Mouse (Mus musculus): ENCODE results near the gene Vps35l.

The Vps35l gene

GRCm38 (mm10) chr7:118744766-118745165, 4.7 kb downstream of the Vps35l start:
- Histone ChIP-seq H3K9me3 (ENCODE audit: low read length) (no peaks in the 10 kb centered on the region), H3K4me3 (replicated peaks; ENCODE audit: low read length) (no peak overlapping the region), H3K27me3 (ENCODE audit: insufficient read depth, low read length) (no peaks in the 10 kb centered on the region), H3K36me3 (ENCODE audit: insufficient read depth, low read length) (peaks cover 42% of the 10 kb centered on the region), H3K4me1 (replicated peaks; ENCODE audit: low read depth, low read length) (peaks cover 37% of the 10 kb centered on the region)
- TF ChIP-seq NANOG (IDR thresholded peaks at IDR 0.05; ENCODE audit: borderline replicate concordance, low read length): no peak
- no peak for TF ChIP-seq POU5F1 (IDR thresholded peaks at IDR 0.05; ENCODE audit: borderline replicate concordance, low read length)
- no peak for TF ChIP-seq CTCF (conservative IDR thresholded peaks at IDR 0.05; ENCODE audit: low read length)

GRCm38 (mm10) chr7:118747891-118748672, 8.1 kb downstream of the Vps35l start:
- H3K27me3 ChIP-seq (ENCODE audit: insufficient read depth, low read length): no peaks in the 10 kb centered on the region
- TF ChIP-seq POU5F1 (IDR thresholded peaks at IDR 0.05; ENCODE audit: borderline replicate concordance, low read length): no peak
- H3K9me3 ChIP-seq (ENCODE audit: low read length): no peaks in the 10 kb centered on the region
- H3K4me1 ChIP-seq (replicated peaks; ENCODE audit: low read depth, low read length): peaks cover 32% of the 10 kb centered on the region
- peaks cover 70% of the 10 kb centered on the region for H3K36me3 ChIP-seq (ENCODE audit: insufficient read depth, low read length)
- no peak overlapping the region for H3K4me3 ChIP-seq (replicated peaks; ENCODE audit: low read length)

DNA sequence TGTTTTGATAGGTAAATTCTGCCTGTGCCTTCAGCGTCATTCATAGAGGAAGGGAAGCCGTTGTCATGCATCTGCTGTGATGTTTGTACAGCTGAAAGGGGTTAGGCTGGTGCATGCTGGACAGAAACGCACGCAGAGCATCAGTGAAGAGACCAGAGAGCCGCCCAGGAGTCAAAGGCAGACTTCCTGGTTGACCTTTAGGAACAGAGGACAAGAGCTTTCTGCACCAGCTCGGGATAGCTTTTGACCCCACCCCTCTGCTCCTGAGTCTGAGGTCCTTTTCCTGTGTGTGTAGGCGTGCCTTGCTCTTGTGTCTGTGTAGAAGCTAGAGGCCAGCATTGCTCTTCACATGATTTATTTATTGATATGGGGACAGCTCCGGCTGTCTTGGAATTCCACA, 9.7 kb downstream of the Vps35l start:
- no peak for TF ChIP-seq NANOG (IDR thresholded peaks at IDR 0.05; ENCODE audit: borderline replicate concordance, low read length)
- no peak for TF ChIP-seq POU5F1 (IDR thresholded peaks at IDR 0.05; ENCODE audit: borderline replicate concordance, low read length)
- TF ChIP-seq CTCF (conservative IDR thresholded peaks at IDR 0.05; ENCODE audit: low read length): no peak
- no peaks in the 10 kb centered on the region for H3K9me3 ChIP-seq (ENCODE audit: low read length)
- H3K4me1 ChIP-seq (replicated peaks; ENCODE audit: low read depth, low read length): peaks cover 27% of the 10 kb centered on the region

DNA sequence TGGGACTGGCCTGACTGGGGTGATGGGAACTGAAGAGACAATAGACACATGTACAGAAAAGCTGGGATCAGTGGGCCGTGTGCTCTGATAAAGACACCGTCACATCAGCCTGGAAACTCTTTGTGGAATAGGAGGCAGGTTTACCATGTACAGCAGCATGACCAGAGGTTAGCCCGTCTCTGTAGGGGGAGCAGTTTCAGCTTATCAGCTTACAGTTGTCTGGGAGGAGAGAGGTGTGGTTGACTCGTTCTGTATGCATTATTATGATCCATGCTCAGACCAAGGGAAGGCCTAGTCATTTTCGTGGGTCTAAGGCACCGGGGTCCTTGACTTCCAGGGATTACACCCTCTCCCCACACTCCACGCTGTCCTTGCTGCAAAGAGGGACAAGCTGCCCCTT, 11.6 kb downstream of the Vps35l start:
- H3K4me3 ChIP-seq (replicated peaks; ENCODE audit: low read length): no peak overlapping the region
- H3K36me3 ChIP-seq (ENCODE audit: insufficient read depth, low read length): peaks cover 85% of the 10 kb centered on the region
- TF ChIP-seq POU5F1 (IDR thresholded peaks at IDR 0.05; ENCODE audit: borderline replicate concordance, low read length) (no peak), NANOG (IDR thresholded peaks at IDR 0.05; ENCODE audit: borderline replicate concordance, low read length) (no peak), CTCF (conservative IDR thresholded peaks at IDR 0.05; ENCODE audit: low read length) (no peak)
- H3K27me3 ChIP-seq (ENCODE audit: insufficient read depth, low read length): no peaks in the 10 kb centered on the region
- H3K9me3 ChIP-seq (ENCODE audit: low read length): no peaks in the 10 kb centered on the region
- peaks cover 26% of the 10 kb centered on the region for H3K4me1 ChIP-seq (replicated peaks; ENCODE audit: low read depth, low read length)

More for the DNA sequence above, 9.7 kb downstream of the Vps35l start:
- no peak overlapping the region for H3K4me3 ChIP-seq (replicated peaks; ENCODE audit: low read length)
- no peaks in the 10 kb centered on the region for H3K27me3 ChIP-seq (ENCODE audit: insufficient read depth, low read length)
- H3K36me3 ChIP-seq (ENCODE audit: insufficient read depth, low read length): peaks cover 77% of the 10 kb centered on the region

GRCm38 (mm10) chr7:118755756-118756155, 15.7 kb downstream of the Vps35l start:
- TF ChIP-seq CTCF (conservative IDR thresholded peaks at IDR 0.05; ENCODE audit: low read length) (no peak), POU5F1 (IDR thresholded peaks at IDR 0.05; ENCODE audit: borderline replicate concordance, low read length) (no peak), NANOG (IDR thresholded peaks at IDR 0.05; ENCODE audit: borderline replicate concordance, low read length) (no peak)
- Histone ChIP-seq H3K4me3 (replicated peaks; ENCODE audit: low read length) (no peak overlapping the region), H3K9me3 (ENCODE audit: low read length) (no peaks in the 10 kb centered on the region), H3K36me3 (ENCODE audit: insufficient read depth, low read length) (peaks cover 56% of the 10 kb centered on the region), H3K27me3 (ENCODE audit: insufficient read depth, low read length) (no peaks in the 10 kb centered on the region), H3K4me1 (replicated peaks; ENCODE audit: low read depth, low read length) (peaks cover 41% of the 10 kb centered on the region)

GRCm38 (mm10) chr7:118756490-118757265, 16.7 kb downstream of the Vps35l start:
- peaks cover 41% of the 10 kb centered on the region for H3K4me1 ChIP-seq (replicated peaks; ENCODE audit: low read depth, low read length)
- peaks cover 56% of the 10 kb centered on the region for H3K36me3 ChIP-seq (ENCODE audit: insufficient read depth, low read length)
- H3K27me3 ChIP-seq (ENCODE audit: insufficient read depth, low read length): no peaks in the 10 kb centered on the region
- H3K4me3 ChIP-seq (replicated peaks; ENCODE audit: low read length): no peak overlapping the region
- no peak for TF ChIP-seq CTCF (conservative IDR thresholded peaks at IDR 0.05; ENCODE audit: low read length)
- no peak for TF ChIP-seq NANOG (IDR thresholded peaks at IDR 0.05; ENCODE audit: borderline replicate concordance, low read length)
- no peak for TF ChIP-seq POU5F1 (IDR thresholded peaks at IDR 0.05; ENCODE audit: borderline replicate concordance, low read length)
- H3K9me3 ChIP-seq (ENCODE audit: low read length): no peaks in the 10 kb centered on the region

- no peaks in the 10 kb centered on the region for H3K27me3 ChIP-seq (ENCODE audit: insufficient read depth, low read length)
- H3K4me1 ChIP-seq (replicated peaks; ENCODE audit: low read depth, low read length): peaks cover 41% of the 10 kb centered on the region
- peaks cover 56% of the 10 kb centered on the region for H3K36me3 ChIP-seq (ENCODE audit: insufficient read depth, low read length)
- no peaks in the 10 kb centered on the region for H3K9me3 ChIP-seq (ENCODE audit: low read length)
- H3K4me3 ChIP-seq (replicated peaks; ENCODE audit: low read length): no peak overlapping the region
- TF ChIP-seq CTCF (conservative IDR thresholded peaks at IDR 0.05; ENCODE audit: low read length): no peak
- no peak for TF ChIP-seq POU5F1 (IDR thresholded peaks at IDR 0.05; ENCODE audit: borderline replicate concordance, low read length)
- no peak for TF ChIP-seq NANOG (IDR thresholded peaks at IDR 0.05; ENCODE audit: borderline replicate concordance, low read length)
Measured at GRCm38 (mm10) chr7:118758369-118758768, 18.3 kb downstream of the Vps35l start.

DNA sequence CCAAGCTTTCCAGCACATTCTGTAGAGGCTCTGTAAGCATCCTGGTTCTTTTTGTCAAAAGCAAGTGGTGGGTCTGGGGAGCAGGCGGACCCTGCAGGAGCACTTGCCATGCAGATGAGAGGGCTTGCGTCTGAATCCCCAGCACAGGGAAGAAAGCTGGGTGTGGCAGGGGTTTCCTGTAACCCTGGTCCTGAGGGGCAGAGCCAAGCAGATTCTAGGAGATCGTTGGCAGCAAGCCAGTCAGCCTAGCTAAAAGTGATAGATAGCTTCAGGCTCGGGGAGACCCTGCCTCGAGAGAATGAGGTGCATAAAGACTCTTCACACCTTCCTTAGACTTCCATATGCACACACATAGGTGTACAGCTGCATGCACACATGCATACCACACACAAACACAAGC, 19.3 kb downstream of the Vps35l start:
- H3K27me3 ChIP-seq (ENCODE audit: insufficient read depth, low read length): no peaks in the 10 kb centered on the region
- TF ChIP-seq POU5F1 (IDR thresholded peaks at IDR 0.05; ENCODE audit: borderline replicate concordance, low read length) (no peak), NANOG (IDR thresholded peaks at IDR 0.05; ENCODE audit: borderline replicate concordance, low read length) (no peak)
- H3K4me3 ChIP-seq (replicated peaks; ENCODE audit: low read length): no peak overlapping the region
- H3K4me1 ChIP-seq (replicated peaks; ENCODE audit: low read depth, low read length): peaks cover 41% of the 10 kb centered on the region
- no peaks in the 10 kb centered on the region for H3K9me3 ChIP-seq (ENCODE audit: low read length)
- peaks cover 49% of the 10 kb centered on the region for H3K36me3 ChIP-seq (ENCODE audit: insufficient read depth, low read length)

Measured in E14TG2a.4 (cell line).